Comparison of ENCODE assay signal across 33 mouse cellular contexts in the genomic region with DNA sequence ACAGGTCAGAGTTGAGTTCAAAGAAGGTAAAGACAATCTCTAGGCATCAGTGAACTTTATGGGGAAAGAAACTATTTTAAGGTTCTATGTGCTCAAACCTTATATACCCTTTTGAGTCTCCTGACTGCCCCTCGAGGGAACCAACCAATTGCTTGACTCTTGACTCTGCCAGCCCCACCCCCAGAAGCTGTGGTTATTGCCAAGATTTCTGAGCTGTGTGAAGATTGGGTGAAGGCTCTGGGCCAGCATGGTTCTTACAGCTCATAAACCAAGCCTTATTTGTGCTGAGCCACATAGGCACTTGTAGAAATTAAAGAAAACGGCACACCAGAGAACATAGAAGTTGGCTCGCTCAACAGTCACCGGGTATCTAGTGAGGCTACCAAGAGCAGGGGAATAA. TPM values are rescaled to one million over a fixed set of nuclear protein-coding genes. Genes with fewer than 3 reads are reported as not detected.
"Had no signal": no experiment of that assay in that cellular context is flagged by ENCODE, and none has a peak within 500 bp of the region (broad histone marks: within the 10 kb centered on the region; RNA-seq: fewer than 3 reads in every experiment).

No protein-coding gene starts in this region.

- H3K4me2 ChIP-seq: heart, embryonic 11.5 days; heart, embryonic 13.5 days; heart, embryonic 15.5 days; hindbrain, embryonic 12.5 days; hindbrain, embryonic 14.5 days; kidney, embryonic 15.5 days; limb, embryonic 13.5 days; limb, embryonic 15.5 days; liver, embryonic 12.5 days had no signal

- ATAC-seq: hindbrain, embryonic 16.5 days; intestine, embryonic 16.5 days; liver, embryonic 12.5 days had no signal

- DNase-seq: gastrocnemius, adult 2 months; gastrocnemius, postnatal 10 days; gastrocnemius, postnatal 25 days; heart, adult 2 months; kidney, adult 11 months; kidney, adult 2 months; kidney, adult 9 months; kidney, postnatal 14 days; kidney, postnatal 36 days; layer of hippocampus, adult 9-11 months; layer of hippocampus, postnatal 36 days; left cerebral cortex, postnatal 4 days had no signal

- H3K27me3 ChIP-seq: heart, embryonic 13.5 days; heart, embryonic 15.5 days; hindbrain, embryonic 12.5 days; kidney, embryonic 15.5 days; limb, embryonic 13.5 days; limb, embryonic 15.5 days; liver, embryonic 12.5 days had no signal

- H3K9me3 ChIP-seq: heart, embryonic 13.5 days; heart, embryonic 15.5 days; hindbrain, embryonic 10.5 days; hindbrain, embryonic 12.5 days; kidney, embryonic 15.5 days; limb, embryonic 13.5 days; limb, embryonic 15.5 days; liver, embryonic 12.5 days had no signal

- H3K9ac ChIP-seq: heart, embryonic 13.5 days; heart, embryonic 15.5 days; hindbrain, embryonic 12.5 days; hindbrain, embryonic 14.5 days; kidney, embryonic 15.5 days; limb, embryonic 13.5 days; limb, embryonic 15.5 days; liver, embryonic 12.5 days had no signal

- H3K4me3 ChIP-seq: gastrocnemius, adult 2 months; heart, adult 2 months; heart, embryonic 13.5 days; heart, embryonic 15.5 days; hindbrain, embryonic 10.5 days; hindbrain, embryonic 12.5 days; kidney, embryonic 15.5 days; limb, embryonic 13.5 days; limb, embryonic 15.5 days; liver, embryonic 12.5 days had no signal

- H3K36me3 ChIP-seq: heart, embryonic 13.5 days; heart, embryonic 15.5 days; hindbrain, embryonic 10.5 days; hindbrain, embryonic 12.5 days; kidney, embryonic 15.5 days; limb, embryonic 13.5 days; limb, embryonic 15.5 days; liver, embryonic 12.5 days had no signal

- H3K27ac ChIP-seq: gastrocnemius, adult 2 months; heart, adult 2 months; heart, embryonic 13.5 days; heart, embryonic 15.5 days; hindbrain, embryonic 10.5 days; hindbrain, embryonic 12.5 days; hindbrain, embryonic 14.5 days; kidney, embryonic 15.5 days; kidney, postnatal 0 days; limb, embryonic 13.5 days; limb, embryonic 15.5 days; liver, embryonic 12.5 days had no signal

- H3K4me1 ChIP-seq: heart, embryonic 15.5 days; liver, embryonic 12.5 days had no signal

RNA-seq across cellular contexts. Expression of gene Cd2, which starts 48.5 kb away (rescaled TPM):
- total RNA-seq: gastrocnemius, adult 2 months; granulocyte monocyte progenitor cell, adult 5-6 weeks; layer of hippocampus, adult 18-20 months; layer of hippocampus, adult 8-10 months; layer of hippocampus, postnatal 14 days; layer of hippocampus, postnatal 36 days; left cerebral cortex, adult 18-20 months; left cerebral cortex, postnatal 10 days; left cerebral cortex, postnatal 25 days had no signal
- polyA plus RNA-seq: heart, embryonic 13.5 days; hindbrain, embryonic 12.5 days; hindbrain, embryonic 14.5 days; kidney, embryonic 15.5 days; kidney, postnatal 0 days; limb, embryonic 11.5 days; limb, embryonic 13.5 days; limb, embryonic 15.5 days; liver, embryonic 12.5 days had no signal
